Mouse (Mus musculus) G1E (cell line): ENCODE measurements around the gene Slc25a27.

Source experiments
- CTCF ChIP-seq: IDR thresholded peaks from 2 replicates; pipeline ENCODE4 v1.5.1; 2012; ENCODE audit warnings: low read depth, low read length, inconsistent platforms, mixed read lengths
- TAL1 ChIP-seq: conservative IDR thresholded peaks from 2 replicates; pipeline ENCODE4 v1.6.1; 2012; ENCODE audit warnings: low read depth, low read length, inconsistent platforms, mixed read lengths

- TF ChIP-seq CTCF (no peak), TAL1 (no peak)
Observed at GRCm38 (mm10) chr17:43644375-43644774, 22.6 kb downstream of the Slc25a27 start.
